Mouse (Mus musculus): ENCODE measurements around the gene Oprd1. TPM values are rescaled to one million over a fixed set of nuclear protein-coding genes. Genes with fewer than 3 reads are reported as not detected.

The Oprd1 gene
- polyA plus RNA-seq, 2 experiments: 0.18 to 0.65 TPM

DNA sequence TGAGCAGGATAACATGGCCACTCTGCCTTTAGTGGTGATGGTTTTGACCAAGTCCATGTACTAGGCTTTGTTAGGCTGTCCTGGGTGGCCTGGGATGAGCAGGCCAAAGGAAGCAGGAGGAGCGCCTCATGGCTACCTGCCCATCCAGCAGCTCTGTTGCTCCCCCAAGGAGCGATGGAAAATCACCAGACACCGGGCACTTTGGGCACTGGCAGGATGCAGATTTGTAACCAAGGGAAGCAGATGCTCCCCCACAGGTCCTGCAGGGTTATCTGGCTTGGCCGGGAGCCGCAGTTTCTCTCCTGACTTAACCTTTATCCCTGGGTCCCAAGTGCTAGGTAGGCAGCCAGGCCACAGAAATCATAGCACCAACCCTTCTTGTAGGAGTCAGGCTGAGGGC is 10.9 kb downstream of the Oprd1 start:
- Histone ChIP-seq H3K4me1 (ENCODE audit: control insufficient read depth, insufficient read depth, low read length) (no peaks in the 10 kb centered on the region), H3K27ac (replicated peaks; ENCODE audit: low read depth, low read length) (no peak overlapping the region), H3K4me3 (replicated peaks; ENCODE audit: low read length) (no peak overlapping the region), H3K4me2 (replicated peaks; ENCODE audit: low read depth, low read length, severe bottlenecking) (no peak overlapping the region), H3K36me3 (ENCODE audit: control insufficient read depth, insufficient read depth, low read length) (no peaks in the 10 kb centered on the region), H3K9me3 (ENCODE audit: control insufficient read depth, low read length) (no peaks in the 10 kb centered on the region), H3K9ac (ENCODE audit: low read depth, low read length, severe bottlenecking) (no peak overlapping the region), H3K27me3 (ENCODE audit: control insufficient read depth, insufficient read depth, low read length) (no peaks in the 10 kb centered on the region)
- WGBS: 94% methylated on average over 5 of the region's 5 CpGs
- no peak for TF ChIP-seq POLR2A (IDR thresholded peaks at IDR 0.05; ENCODE audit: borderline replicate concordance, extremely low read depth, insufficient read depth, insufficient read length)
- DNase-seq (ENCODE audit: low spot score): no peak
- ATAC-seq (ENCODE audit: low FRiP score, low read depth): no peak

DNA sequence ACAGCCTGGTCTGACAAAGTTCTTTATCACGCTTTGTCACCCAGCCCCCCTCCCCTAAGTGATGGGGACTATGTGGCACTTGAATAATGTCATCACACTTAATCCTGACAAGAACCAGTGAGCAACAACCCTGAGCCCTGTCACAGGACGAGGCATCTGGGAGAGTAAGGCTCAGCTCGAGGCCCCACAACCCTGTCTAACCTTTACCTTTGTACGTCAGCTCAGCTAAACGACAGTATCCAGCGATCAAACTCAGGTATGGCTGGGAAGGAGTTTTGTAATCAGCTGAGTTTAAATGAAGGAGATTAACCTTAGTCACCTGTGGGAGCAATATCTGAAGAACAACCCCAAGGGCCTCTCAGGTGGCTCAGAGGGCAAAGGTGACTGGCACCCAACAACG is 12.0 kb downstream of the Oprd1 start:
- ATAC-seq (ENCODE audit: low FRiP score, low read depth): no peak
- Histone ChIP-seq H3K27me3 (ENCODE audit: control insufficient read depth, insufficient read depth, low read length) (no peaks in the 10 kb centered on the region), H3K9me3 (ENCODE audit: control insufficient read depth, low read length) (no peaks in the 10 kb centered on the region), H3K4me3 (replicated peaks; ENCODE audit: low read length) (no peak overlapping the region), H3K9ac (ENCODE audit: low read depth, low read length, severe bottlenecking) (no peak overlapping the region), H3K36me3 (ENCODE audit: control insufficient read depth, insufficient read depth, low read length) (no peaks in the 10 kb centered on the region), H3K27ac (replicated peaks; ENCODE audit: low read depth, low read length) (no peak overlapping the region), H3K4me1 (ENCODE audit: control insufficient read depth, insufficient read depth, low read length) (no peaks in the 10 kb centered on the region), H3K4me2 (replicated peaks; ENCODE audit: low read depth, low read length, severe bottlenecking) (no peak overlapping the region)
- 80% methylated on average over 7 of the region's 7 CpGs for WGBS
- TF ChIP-seq POLR2A (IDR thresholded peaks at IDR 0.05; ENCODE audit: borderline replicate concordance, extremely low read depth, insufficient read depth, insufficient read length): no peak
- DNase-seq (ENCODE audit: low spot score): no peak

DNA sequence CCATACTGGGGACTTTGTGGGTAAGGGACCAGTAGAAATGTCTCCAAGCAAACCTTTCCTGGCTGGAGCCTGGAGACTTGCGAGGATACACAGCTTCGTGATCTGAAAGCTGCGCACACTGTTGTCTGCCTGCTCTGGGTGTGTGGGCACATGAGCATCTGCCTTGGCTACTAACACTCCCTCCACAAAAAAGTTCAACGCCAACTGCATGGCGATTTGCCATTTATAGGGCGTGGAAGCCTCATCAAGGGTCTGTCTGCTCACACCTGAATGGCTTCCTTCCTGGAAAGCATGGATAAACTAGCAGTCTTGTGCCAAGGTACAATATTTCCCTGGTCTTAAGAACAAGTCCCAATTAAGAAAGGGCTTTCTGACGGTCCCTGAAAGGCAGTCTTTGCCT is 12.5 kb downstream of the Oprd1 start:
- H3K36me3 ChIP-seq (ENCODE audit: control insufficient read depth, insufficient read depth, low read length): no peaks in the 10 kb centered on the region
- H3K9ac ChIP-seq (ENCODE audit: low read depth, low read length, severe bottlenecking): no peak overlapping the region
- no peak overlapping the region for H3K4me3 ChIP-seq (replicated peaks; ENCODE audit: low read length)
- TF ChIP-seq POLR2A (IDR thresholded peaks at IDR 0.05; ENCODE audit: borderline replicate concordance, extremely low read depth, insufficient read depth, insufficient read length): no peak
- H3K9me3 ChIP-seq (ENCODE audit: control insufficient read depth, low read length): no peaks in the 10 kb centered on the region
- no peak for ATAC-seq (ENCODE audit: low FRiP score, low read depth)
- no peak overlapping the region for H3K27ac ChIP-seq (replicated peaks; ENCODE audit: low read depth, low read length)
- no peak for DNase-seq (ENCODE audit: low spot score)
- no peaks in the 10 kb centered on the region for H3K4me1 ChIP-seq (ENCODE audit: control insufficient read depth, insufficient read depth, low read length)
- no peak overlapping the region for H3K4me2 ChIP-seq (replicated peaks; ENCODE audit: low read depth, low read length, severe bottlenecking)
- 89% methylated on average over 7 of the region's 7 CpGs for WGBS
- no peaks in the 10 kb centered on the region for H3K27me3 ChIP-seq (ENCODE audit: control insufficient read depth, insufficient read depth, low read length)

DNA sequence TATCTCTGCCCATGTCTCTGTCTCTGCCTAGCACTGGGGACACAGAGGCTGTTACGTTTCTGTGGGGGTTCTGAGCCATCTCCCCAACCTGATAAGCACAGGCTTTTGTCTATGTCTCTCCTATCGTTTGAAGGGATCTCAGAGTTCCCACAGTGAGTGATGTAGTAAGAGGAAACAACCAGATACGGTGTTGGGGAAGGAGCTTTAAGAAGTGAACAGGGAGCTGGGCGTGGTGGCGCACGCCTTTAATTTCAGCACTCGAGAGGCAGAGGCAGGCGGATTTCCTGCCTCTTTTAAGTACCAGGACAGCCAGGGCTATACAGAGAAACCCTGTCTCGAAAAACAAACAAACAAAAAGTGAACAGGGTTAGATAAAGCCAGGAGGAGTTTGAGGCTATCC is 13.2 kb downstream of the Oprd1 start:
- H3K36me3 ChIP-seq (ENCODE audit: control insufficient read depth, insufficient read depth, low read length): no peaks in the 10 kb centered on the region
- ATAC-seq (ENCODE audit: low FRiP score, low read depth) (no peak), DNase-seq (ENCODE audit: low spot score) (no peak)
- no peak for TF ChIP-seq POLR2A (IDR thresholded peaks at IDR 0.05; ENCODE audit: borderline replicate concordance, extremely low read depth, insufficient read depth, insufficient read length)
- no peak overlapping the region for H3K27ac ChIP-seq (replicated peaks; ENCODE audit: low read depth, low read length)
- no peak overlapping the region for H3K4me2 ChIP-seq (replicated peaks; ENCODE audit: low read depth, low read length, severe bottlenecking)
- H3K9me3 ChIP-seq (ENCODE audit: control insufficient read depth, low read length): no peaks in the 10 kb centered on the region
- H3K4me1 ChIP-seq (ENCODE audit: control insufficient read depth, insufficient read depth, low read length): no peaks in the 10 kb centered on the region
- 87% methylated on average over 9 of the region's 9 CpGs for WGBS
- no peak overlapping the region for H3K4me3 ChIP-seq (replicated peaks; ENCODE audit: low read length)
- no peaks in the 10 kb centered on the region for H3K27me3 ChIP-seq (ENCODE audit: control insufficient read depth, insufficient read depth, low read length)
- H3K9ac ChIP-seq (ENCODE audit: low read depth, low read length, severe bottlenecking): no peak overlapping the region

DNA sequence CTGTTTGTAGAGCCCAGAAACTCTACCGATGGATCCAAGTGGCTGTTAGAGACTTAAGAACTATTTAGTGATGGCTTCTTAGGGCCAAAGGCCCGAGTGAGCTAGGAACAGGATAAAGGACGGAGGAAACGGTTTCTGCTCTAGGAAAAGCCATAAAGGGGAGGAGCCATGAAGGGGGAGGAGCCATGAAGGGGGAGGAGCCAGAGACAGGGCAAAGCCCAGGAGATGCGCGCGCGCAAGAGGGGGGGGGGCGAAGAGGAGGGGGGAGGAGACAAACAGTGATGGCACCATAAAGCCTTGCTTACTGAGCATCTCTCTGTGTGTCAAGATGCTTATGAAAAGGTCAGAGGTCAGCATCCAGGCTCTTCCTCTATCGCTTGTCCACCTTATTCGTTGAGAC is 13.6 kb downstream of the Oprd1 start:
- Histone ChIP-seq H3K27ac (replicated peaks; ENCODE audit: low read depth, low read length) (no peak overlapping the region), H3K27me3 (ENCODE audit: control insufficient read depth, insufficient read depth, low read length) (no peaks in the 10 kb centered on the region), H3K36me3 (ENCODE audit: control insufficient read depth, insufficient read depth, low read length) (no peaks in the 10 kb centered on the region), H3K4me2 (replicated peaks; ENCODE audit: low read depth, low read length, severe bottlenecking) (no peak overlapping the region), H3K9me3 (ENCODE audit: control insufficient read depth, low read length) (no peaks in the 10 kb centered on the region), H3K9ac (ENCODE audit: low read depth, low read length, severe bottlenecking) (no peak overlapping the region), H3K4me3 (replicated peaks; ENCODE audit: low read length) (no peak overlapping the region), H3K4me1 (ENCODE audit: control insufficient read depth, insufficient read depth, low read length) (no peaks in the 10 kb centered on the region)
- no peak for TF ChIP-seq POLR2A (IDR thresholded peaks at IDR 0.05; ENCODE audit: borderline replicate concordance, extremely low read depth, insufficient read depth, insufficient read length)
- no peak for ATAC-seq (ENCODE audit: low FRiP score, low read depth)
- DNase-seq (ENCODE audit: low spot score): no peak
- WGBS: 67% methylated on average over 10 of the region's 11 CpGs

DNA sequence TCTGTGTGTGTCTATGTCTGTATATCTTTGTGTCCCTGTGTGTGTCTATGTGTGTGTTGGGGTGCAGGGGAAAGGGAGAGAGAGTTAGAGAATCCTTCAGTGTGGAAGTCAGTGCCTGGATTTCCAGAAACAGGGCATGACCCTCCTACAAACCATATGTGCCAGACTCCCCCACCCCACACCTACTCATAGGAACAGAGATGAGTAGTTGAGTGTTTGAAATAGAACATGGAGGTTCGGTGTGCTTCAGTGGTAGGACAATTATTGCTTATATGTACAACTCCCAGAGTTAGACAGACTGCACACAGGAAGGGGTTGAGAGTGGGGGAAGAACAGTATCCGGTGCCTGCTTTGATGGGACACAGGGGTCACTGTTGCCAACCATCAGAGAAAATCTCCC is 14.2 kb downstream of the Oprd1 start:
- 84% methylated on average over 2 of the region's 2 CpGs for WGBS
- Histone ChIP-seq H3K36me3 (ENCODE audit: control insufficient read depth, insufficient read depth, low read length) (no peaks in the 10 kb centered on the region), H3K4me1 (ENCODE audit: control insufficient read depth, insufficient read depth, low read length) (no peaks in the 10 kb centered on the region), H3K4me3 (replicated peaks; ENCODE audit: low read length) (no peak overlapping the region), H3K9ac (ENCODE audit: low read depth, low read length, severe bottlenecking) (no peak overlapping the region), H3K9me3 (ENCODE audit: control insufficient read depth, low read length) (no peaks in the 10 kb centered on the region), H3K4me2 (replicated peaks; ENCODE audit: low read depth, low read length, severe bottlenecking) (no peak overlapping the region), H3K27ac (replicated peaks; ENCODE audit: low read depth, low read length) (no peak overlapping the region), H3K27me3 (ENCODE audit: control insufficient read depth, insufficient read depth, low read length) (no peaks in the 10 kb centered on the region)
- no peak for ATAC-seq (ENCODE audit: low FRiP score, low read depth)
- TF ChIP-seq POLR2A (IDR thresholded peaks at IDR 0.05; ENCODE audit: borderline replicate concordance, extremely low read depth, insufficient read depth, insufficient read length): no peak
- no peak for DNase-seq (ENCODE audit: low spot score)

Measured in limb, embryonic 14.5 days (tissue).